Mouse (Mus musculus) hindbrain, embryonic 15.5 days (tissue): ENCODE measurements around the gene G3bp1. TPM values are rescaled to one million over a fixed set of nuclear protein-coding genes. Genes with fewer than 3 reads are reported as not detected.
A peak's percentile ranks its signal among the peaks of the same experiment; 100 is the strongest.

Experiments
- ATAC-seq: fragments of 200-750 bp; cut with Nextera tagmentation; 2 replicates; pipeline ENCODE4 v1.8.0; 2017; ENCODE audit warnings: low read depth, moderate number of reproducible peaks, moderate TSS enrichment; ENCODE audit not compliant: low FRiP score
- H3K27ac ChIP-seq: fragments of 300-500 bp; sonication (generic); replicated peaks from 2 replicates; pipeline ENCODE4 v1.5.1; 2015; ENCODE audit warnings: mild to moderate bottlenecking, inconsistent platforms
- H3K27me3 ChIP-seq: fragments of 300-500 bp; sonication (generic); 2 replicates; pipeline ENCODE4 v1.6.1; 2015; ENCODE audit warnings: control low read depth, inconsistent platforms
- H3K36me3 ChIP-seq: fragments of 300-500 bp; sonication (generic); 2 replicates; pipeline ENCODE4 v1.6.1; 2015; ENCODE audit warnings: control low read depth, inconsistent platforms
- H3K4me1 ChIP-seq: fragments of 300-500 bp; sonication (generic); replicated peaks from 2 replicates; pipeline ENCODE4 v1.6.1; 2015; ENCODE audit warnings: control low read depth, inconsistent platforms
- H3K4me2 ChIP-seq: fragments of 300-500 bp; sonication (generic); 2 replicates; pipeline ENCODE4 v1.6.1; 2015; ENCODE audit warnings: moderate library complexity, mild to moderate bottlenecking, inconsistent platforms
- H3K4me3 ChIP-seq: fragments of 300-500 bp; sonication (generic); 2 replicates; pipeline ENCODE4 v1.5.1; 2015; ENCODE audit warnings: mild to moderate bottlenecking, inconsistent platforms
- H3K9ac ChIP-seq: fragments of 300-500 bp; sonication (generic); 2 replicates; pipeline ENCODE4 v1.6.1; 2015; ENCODE audit warnings: inconsistent platforms
- H3K9me3 ChIP-seq: fragments of 300-500 bp; sonication (generic); 2 replicates; pipeline ENCODE4 v1.6.1; 2016; ENCODE audit warnings: control low read depth, inconsistent platforms
- WGBS: fragments of 180-500 bp; shearing (Covaris S2); methylation state at CpG from one replicate; pipeline ENCODE4 v1.1.7; 2015; 5-methylcytosine and 5-hydroxymethylcytosine counted together
- polyA plus RNA-seq: library from polyadenylated mRNA; unstranded; fragments of >200 nt; fragmentation: Nextera tagmentation; extraction: Ambion mirVana; gene quantifications from 2 replicates; pipeline ENCODE4 v1.2.1, GENCODE M21; 2015

Gene G3bp1
- polyA plus RNA-seq, 1 experiment from 2014 or later, result 100 TPM

GRCm38 (mm10) chr11:55446579-55446978 is 22.9 kb upstream of the G3bp1 start:
- Histone ChIP-seq H3K27ac (no peak overlapping the region), H3K4me1 (no peaks in the 10 kb centered on the region), H3K4me3 (no peak overlapping the region), H3K4me2 (no peak overlapping the region), H3K9ac (no peak overlapping the region), H3K36me3 (0 out of 2 replicates have a peak, but pooled peaks cover 8% of the 10 kb centered on the region), H3K9me3 (no peaks in the 10 kb centered on the region), H3K27me3 (no peaks in the 10 kb centered on the region)
- 24% methylated on average over 4 of the region's 4 CpGs for WGBS
- ATAC-seq, result peak; percentile 70

GRCm38 (mm10) chr11:55449531-55449930 is 20.0 kb upstream of the G3bp1 start:
- Histone ChIP-seq H3K27ac (0 out of 2 replicates have a peak overlapping the region, but pooled peaks have one; percentile 10), H3K4me3 (no peak overlapping the region), H3K27me3 (no peaks in the 10 kb centered on the region), H3K9ac (no peak overlapping the region), H3K36me3 (peaks cover 8% of the 10 kb centered on the region; the same call in 1 of the 2 replicates), H3K4me1 (no peaks in the 10 kb centered on the region), H3K9me3 (no peaks in the 10 kb centered on the region), H3K4me2 (no peak overlapping the region)
- ATAC-seq, result no peak
- 84% methylated on average over 7 of the region's 7 CpGs for WGBS

GRCm38 (mm10) chr11:55450311-55450710 is 19.2 kb upstream of the G3bp1 start:
- Histone ChIP-seq H3K27ac (0 out of 2 replicates have a peak overlapping the region, but pooled peaks have one; percentile 10), H3K4me3 (no peak overlapping the region), H3K4me2 (no peak overlapping the region), H3K9ac (no peak overlapping the region), H3K27me3 (no peaks in the 10 kb centered on the region), H3K36me3 (peaks cover 8% of the 10 kb centered on the region; the same call in 1 of the 2 replicates), H3K9me3 (no peaks in the 10 kb centered on the region), H3K4me1 (no peaks in the 10 kb centered on the region)
- no peak for ATAC-seq
- WGBS, result 72% methylated on average over 4 of the region's 4 CpGs

GRCm38 (mm10) chr11:55453640-55454039 is 15.8 kb upstream of the G3bp1 start:
- H3K4me1 ChIP-seq, result peaks cover 4% of the 10 kb centered on the region
- H3K27ac ChIP-seq, result no peak overlapping the region
- no peaks in the 10 kb centered on the region for H3K9me3 ChIP-seq
- H3K4me2 ChIP-seq, result no peak overlapping the region
- no peak for ATAC-seq
- no peak overlapping the region for H3K4me3 ChIP-seq
- no peaks in the 10 kb centered on the region for H3K27me3 ChIP-seq
- peaks cover 8% of the 10 kb centered on the region; the same call in 1 of the 2 replicates for H3K36me3 ChIP-seq
- H3K9ac ChIP-seq, result no peak overlapping the region
- 88% methylated on average over 4 of the region's 4 CpGs for WGBS

GRCm38 (mm10) chr11:55455166-55455565 is 14.3 kb upstream of the G3bp1 start:
- H3K4me3 ChIP-seq, result no peak overlapping the region
- H3K9me3 ChIP-seq, result no peaks in the 10 kb centered on the region
- WGBS, result 68% methylated on average over 2 of the region's 2 CpGs
- no peak overlapping the region for H3K9ac ChIP-seq
- H3K27ac ChIP-seq, result no peak overlapping the region
- H3K4me1 ChIP-seq, result peaks cover 11% of the 10 kb centered on the region
- no peak overlapping the region for H3K4me2 ChIP-seq
- no peaks in the 10 kb centered on the region for H3K27me3 ChIP-seq
- peaks cover 8% of the 10 kb centered on the region; the same call in 1 of the 2 replicates for H3K36me3 ChIP-seq
- ATAC-seq, result no peak

GRCm38 (mm10) chr11:55458501-55458900 is 11.0 kb upstream of the G3bp1 start:
- no peak for ATAC-seq
- no peaks in the 10 kb centered on the region for H3K27me3 ChIP-seq
- H3K36me3 ChIP-seq, result no peaks in the 10 kb centered on the region; the same call in 1 of the 2 replicates
- 59% methylated on average over 4 of the region's 4 CpGs for WGBS
- H3K9ac ChIP-seq, result no peak overlapping the region
- no peaks in the 10 kb centered on the region for H3K9me3 ChIP-seq
- H3K27ac ChIP-seq, result no peak overlapping the region
- H3K4me2 ChIP-seq, result no peak overlapping the region
- no peak overlapping the region for H3K4me3 ChIP-seq
- peaks cover 21% of the 10 kb centered on the region for H3K4me1 ChIP-seq

- Histone ChIP-seq H3K9ac (peak overlapping the region; percentile 68), H3K4me2 (peak overlapping the region; percentile 79), H3K4me3 (peak overlapping the region; percentile 66), H3K36me3 (no peaks in the 10 kb centered on the region), H3K4me1 (peaks cover 21% of the 10 kb centered on the region), H3K27me3 (no peaks in the 10 kb centered on the region), H3K9me3 (no peaks in the 10 kb centered on the region), H3K27ac (peak overlapping the region; percentile 69)
- WGBS, result 40% methylated on average over 3 of the region's 3 CpGs
- no peak for ATAC-seq
Measured at GRCm38 (mm10) chr11:55459850-55460558, 9.5 kb upstream of the G3bp1 start.

- ATAC-seq, result peak; percentile 81
- H3K9me3 ChIP-seq, result no peaks in the 10 kb centered on the region
- under 1% methylated on average over 17 of the region's 17 CpGs for WGBS
Measured at GRCm38 (mm10) chr11:55460559-55461018, 8.9 kb upstream of the G3bp1 start.

GRCm38 (mm10) chr11:55461019-55461645 is 8.4 kb upstream of the G3bp1 start, which contains the start of gene Atox1:
Atox1 (minus strand) TSS chr11:55461239.
- H3K9me3 ChIP-seq, result no peaks in the 10 kb centered on the region

More at GRCm38 (mm10) chr11:55460559-55461018, 8.9 kb upstream of the G3bp1 start:
- no peaks in the 10 kb centered on the region for H3K27me3 ChIP-seq
- peak overlapping the region; percentile 69 for H3K27ac ChIP-seq
- H3K36me3 ChIP-seq, result no peaks in the 10 kb centered on the region
- peaks cover 21% of the 10 kb centered on the region for H3K4me1 ChIP-seq
- peak overlapping the region; percentile 66 for H3K4me3 ChIP-seq
- H3K9ac ChIP-seq, result peak overlapping the region; percentile 68
- peak overlapping the region; percentile 79 for H3K4me2 ChIP-seq

GRCm38 (mm10) chr11:55462149-55462548 is 7.3 kb upstream of the G3bp1 start:
- WGBS, result 97% methylated on average over 9 of the region's 9 CpGs

More at GRCm38 (mm10) chr11:55461019-55461645, 8.4 kb upstream of the G3bp1 start, which contains the start of gene Atox1:
- H3K9ac ChIP-seq, result peak within 1 kb of the TSS; percentile 68
- peaks cover 21% of the 10 kb centered on the region for H3K4me1 ChIP-seq
- H3K27ac ChIP-seq, result peak within 1 kb of the TSS; percentile 80
- WGBS, result under 1% methylated on average over 36 of the region's 36 CpGs
- H3K27me3 ChIP-seq, result no peaks in the 10 kb centered on the region
- H3K4me3 ChIP-seq, result peak within 1 kb of the TSS; percentile 66
- peak; percentile 96 for ATAC-seq
- no peaks in the 10 kb centered on the region for H3K36me3 ChIP-seq
- H3K4me2 ChIP-seq, result peak within 1 kb of the TSS; percentile 79

GRCm38 (mm10) chr11:55464707-55465106 is 4.8 kb upstream of the G3bp1 start:
- Histone ChIP-seq H3K4me1 (peaks cover 23% of the 10 kb centered on the region), H3K4me3 (no peak overlapping the region), H3K36me3 (no peaks in the 10 kb centered on the region), H3K9ac (no peak overlapping the region), H3K27me3 (no peaks in the 10 kb centered on the region), H3K27ac (no peak overlapping the region), H3K9me3 (no peaks in the 10 kb centered on the region), H3K4me2 (no peak overlapping the region)
- ATAC-seq, result no peak
- WGBS, result 88% methylated on average over 10 of the region's 10 CpGs

More at GRCm38 (mm10) chr11:55462149-55462548, 7.3 kb upstream of the G3bp1 start:
- H3K4me1 ChIP-seq, result peaks cover 21% of the 10 kb centered on the region
- H3K4me2 ChIP-seq, result no peak overlapping the region
- no peak overlapping the region for H3K4me3 ChIP-seq
- no peak overlapping the region for H3K9ac ChIP-seq
- H3K27ac ChIP-seq, result no peak overlapping the region
- H3K9me3 ChIP-seq, result no peaks in the 10 kb centered on the region
- H3K36me3 ChIP-seq, result no peaks in the 10 kb centered on the region
- ATAC-seq, result no peak
- no peaks in the 10 kb centered on the region for H3K27me3 ChIP-seq

GRCm38 (mm10) chr11:55465177-55465576 is 4.3 kb upstream of the G3bp1 start:
- Histone ChIP-seq H3K4me2 (no peak overlapping the region), H3K36me3 (no peaks in the 10 kb centered on the region), H3K27me3 (no peaks in the 10 kb centered on the region), H3K4me1 (peaks cover 19% of the 10 kb centered on the region), H3K27ac (no peak overlapping the region), H3K9ac (no peak overlapping the region), H3K4me3 (no peak overlapping the region), H3K9me3 (no peaks in the 10 kb centered on the region)
- ATAC-seq, result no peak
- WGBS, result 88% methylated on average over 3 of the region's 3 CpGs
